Mouse (Mus musculus): ENCODE results near the gene Ppp1r9b.
A peak's percentile ranks its signal among the peaks of the same experiment; 100 is the strongest.
"Not testable (repeated sequence)": the region's sequence is repeated elsewhere in the genome, so short reads cannot be mapped to it uniquely, and the experiment has no call there.

Ppp1r9b gene

GRCm38 (mm10) chr11:94990749-94991577 is at the start of gene Ppp1r9b:
Ppp1r9b (plus strand) TSS chr11:94991035.
- DNase-seq (ENCODE audit: low spot score in 2 of 2) = peak; percentile 95 to 98

GRCm38 (mm10) chr11:94941121-94941520 is 49.7 kb upstream of the Ppp1r9b start:
- DNase-seq (ENCODE audit: low spot score in 2 of 2) = peak in 1 of 2 experiments; percentile 54

GRCm38 (mm10) chr11:94941776-94942175 is 49.1 kb upstream of the Ppp1r9b start:
- peak in 1 of 2 experiments; percentile 62 for DNase-seq (ENCODE audit: low spot score in 2 of 2)

GRCm38 (mm10) chr11:94942282-94943023 is 48.4 kb upstream of the Ppp1r9b start:
- DNase-seq (ENCODE audit: low spot score in 2 of 2) = peak; percentile 41 to 81

GRCm38 (mm10) chr11:94943054-94943453 is 47.8 kb upstream of the Ppp1r9b start:
- DNase-seq (ENCODE audit: low spot score in 2 of 2) = peak in 1 of 2 experiments; percentile 56

GRCm38 (mm10) chr11:94944295-94944694 is 46.5 kb upstream of the Ppp1r9b start:
- peak in 1 of 2 experiments; percentile 59 for DNase-seq (ENCODE audit: low spot score in 2 of 2)

- no peak for DNase-seq (ENCODE audit: low spot score in 2 of 2)
Observed at GRCm38 (mm10) chr11:94945236-94945635, 45.6 kb upstream of the Ppp1r9b start.

- no peak for DNase-seq (ENCODE audit: low spot score in 2 of 2)
Observed at GRCm38 (mm10) chr11:94952169-94952568, 38.7 kb upstream of the Ppp1r9b start.

GRCm38 (mm10) chr11:94955103-94955502 is 35.7 kb upstream of the Ppp1r9b start:
- no peak for DNase-seq (ENCODE audit: low spot score in 2 of 2)

- DNase-seq (ENCODE audit: low spot score in 2 of 2) = no peak
Observed at GRCm38 (mm10) chr11:94957693-94958064, 33.2 kb upstream of the Ppp1r9b start.

GRCm38 (mm10) chr11:94958065-94958858 is 32.6 kb upstream of the Ppp1r9b start:
- DNase-seq (ENCODE audit: low spot score in 2 of 2) = no peak

GRCm38 (mm10) chr11:94962534-94963101 is 28.2 kb upstream of the Ppp1r9b start:
- DNase-seq (ENCODE audit: low spot score in 2 of 2) = no peak

- DNase-seq (ENCODE audit: low spot score in 2 of 2) = no peak
Observed at GRCm38 (mm10) chr11:94967419-94967818, 23.4 kb upstream of the Ppp1r9b start, which contains the start of gene Hils1. Hils1 (plus strand) TSS chr11:94967593.

- DNase-seq (ENCODE audit: low spot score in 2 of 2) = no peak
Observed at GRCm38 (mm10) chr11:94968187-94968586, 22.6 kb upstream of the Ppp1r9b start.

GRCm38 (mm10) chr11:94969709-94970108 is 21.1 kb upstream of the Ppp1r9b start:
- not testable (repeated sequence) for DNase-seq (ENCODE audit: low spot score in 2 of 2)

GRCm38 (mm10) chr11:94970210-94970943 is 20.5 kb upstream of the Ppp1r9b start:
- peak; percentile 55 to 82 for DNase-seq (ENCODE audit: low spot score in 2 of 2)

- no peak for DNase-seq (ENCODE audit: low spot score in 2 of 2)
Observed at GRCm38 (mm10) chr11:94971895-94972615, 18.8 kb upstream of the Ppp1r9b start.

GRCm38 (mm10) chr11:94972887-94973286 is 17.9 kb upstream of the Ppp1r9b start:
- DNase-seq (ENCODE audit: low spot score in 2 of 2) = no peak

- no peak for DNase-seq (ENCODE audit: low spot score in 2 of 2)
Observed at GRCm38 (mm10) chr11:94973313-94973712, 17.5 kb upstream of the Ppp1r9b start.

- no peak for DNase-seq (ENCODE audit: low spot score in 2 of 2)
Observed at GRCm38 (mm10) chr11:94974951-94975350, 15.9 kb upstream of the Ppp1r9b start.
